Mouse (Mus musculus): ENCODE results near the gene Klhl23. TPM values are rescaled to one million over a fixed set of nuclear protein-coding genes. Genes with fewer than 3 reads are reported as not detected.

The Klhl23 gene
- polyA plus RNA-seq, 1 experiment = 40.5 TPM

DNA sequence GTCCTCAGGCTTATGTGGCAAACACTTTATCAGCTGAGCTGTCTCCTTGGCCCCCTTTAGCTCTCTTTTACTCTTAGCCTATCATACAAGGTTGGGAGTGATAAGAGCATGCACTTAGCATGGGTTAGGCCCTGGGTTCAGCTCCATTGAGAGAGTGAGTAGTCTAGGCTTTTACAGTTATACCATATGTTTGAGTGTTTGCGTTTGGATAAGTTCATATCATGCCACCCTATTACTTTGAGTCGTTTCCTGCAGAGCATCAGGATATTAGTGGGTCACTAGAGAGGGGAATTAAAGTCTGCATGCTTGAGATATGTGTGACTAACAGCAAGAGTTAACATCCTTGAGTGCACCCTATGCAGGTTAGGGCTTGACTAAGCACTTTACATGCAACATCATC lies 7.9 kb downstream of the Klhl23 start:
- no peak for DNase-seq (ENCODE audit: low spot score)

DNA sequence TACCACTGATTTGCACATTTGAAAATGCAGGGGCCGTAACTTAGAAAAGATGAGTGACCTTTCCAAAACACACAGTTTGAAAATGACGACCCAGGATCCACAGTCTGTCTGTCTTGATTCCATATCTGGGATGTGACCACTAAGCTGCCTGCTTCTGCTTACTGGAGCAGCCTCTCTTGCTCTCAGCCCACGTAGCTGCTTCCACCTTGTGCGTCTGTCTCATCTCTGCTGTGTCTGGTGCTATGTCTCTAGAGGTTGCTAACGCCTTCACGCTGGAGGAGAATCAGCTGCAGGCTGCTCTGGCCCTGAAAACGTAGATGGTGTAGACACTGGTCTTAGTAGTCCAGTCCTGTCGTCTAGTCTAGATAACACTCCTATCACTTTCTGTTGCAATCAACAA lies 8.4 kb downstream of the Klhl23 start:
- DNase-seq (ENCODE audit: low spot score) = no peak

DNA sequence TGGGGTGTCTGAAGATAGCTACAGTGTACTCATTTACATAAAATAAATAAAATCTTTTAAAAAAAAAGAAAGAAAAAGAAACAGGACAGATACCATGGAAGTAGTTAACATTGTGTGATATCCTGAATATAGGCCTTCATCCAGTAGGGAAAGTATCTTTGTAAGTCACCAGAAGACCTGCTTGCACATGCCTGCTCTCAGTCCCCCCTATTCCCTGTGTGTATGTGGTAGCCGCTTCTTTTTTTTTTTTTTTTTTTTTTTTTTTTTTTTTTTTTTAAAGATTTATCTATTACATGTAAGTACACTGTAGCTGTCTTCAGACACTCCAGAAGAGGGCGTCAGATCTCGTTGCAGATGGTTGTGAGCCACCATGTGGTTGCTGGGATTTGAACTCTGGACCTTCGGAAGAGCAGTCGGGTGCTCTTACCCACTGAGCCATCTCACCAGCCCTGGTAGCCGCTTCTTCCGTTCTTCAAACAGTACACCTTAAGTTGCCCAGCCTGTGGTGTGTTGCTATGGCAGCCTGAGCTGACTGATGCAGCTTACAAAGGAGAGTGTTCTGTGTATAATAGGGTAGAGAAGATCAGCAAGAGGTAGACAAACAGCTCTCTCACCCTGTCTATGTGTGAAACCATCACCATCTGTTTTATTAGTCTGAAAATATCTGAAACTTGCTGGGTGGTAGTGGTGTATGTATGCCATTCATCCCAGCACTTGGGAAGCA lies 15.7 kb downstream of the Klhl23 start:
- no peak for DNase-seq (ENCODE audit: low spot score)

DNA sequence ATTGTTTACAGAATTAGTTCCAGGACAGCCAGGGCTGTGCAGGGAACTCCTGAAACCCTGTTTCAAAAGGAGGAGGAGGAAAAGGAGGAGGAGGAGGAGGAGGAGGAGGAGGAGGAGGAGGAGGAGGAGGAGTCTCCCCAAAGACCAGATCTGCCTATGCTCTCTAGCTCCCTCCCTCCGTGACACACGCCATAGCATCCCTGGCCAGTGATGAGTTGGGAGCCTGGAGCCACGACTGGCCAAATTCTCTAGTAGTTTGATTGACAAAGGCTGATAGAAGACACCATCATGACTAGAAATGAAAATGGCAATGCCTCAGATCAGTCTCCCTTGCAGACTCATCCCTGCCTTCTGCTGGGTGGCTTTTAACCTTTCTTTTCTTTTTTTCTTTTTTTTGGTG lies 16.3 kb downstream of the Klhl23 start:
- no peak for DNase-seq (ENCODE audit: low spot score)

DNA sequence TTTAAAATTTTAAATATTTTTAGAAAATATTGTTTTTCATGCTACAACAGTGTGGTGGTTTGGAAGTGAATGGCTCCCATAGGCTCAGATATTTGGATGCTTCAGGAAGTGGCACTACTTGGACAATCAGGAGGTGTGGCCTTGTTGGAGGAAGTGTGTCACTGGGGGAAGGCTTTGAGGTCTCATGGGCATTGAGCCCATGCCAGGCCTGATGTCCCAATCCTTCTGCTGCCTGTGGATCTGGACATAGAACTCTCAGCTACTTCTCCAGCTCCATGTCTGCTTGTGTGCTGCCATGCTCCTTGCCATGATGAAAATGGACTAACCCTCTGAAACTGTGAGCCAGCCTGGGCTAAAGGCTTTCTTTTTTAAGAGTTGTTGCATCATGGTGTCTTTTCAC lies 17.0 kb downstream of the Klhl23 start:
- DNase-seq (ENCODE audit: low spot score) = no peak

DNA sequence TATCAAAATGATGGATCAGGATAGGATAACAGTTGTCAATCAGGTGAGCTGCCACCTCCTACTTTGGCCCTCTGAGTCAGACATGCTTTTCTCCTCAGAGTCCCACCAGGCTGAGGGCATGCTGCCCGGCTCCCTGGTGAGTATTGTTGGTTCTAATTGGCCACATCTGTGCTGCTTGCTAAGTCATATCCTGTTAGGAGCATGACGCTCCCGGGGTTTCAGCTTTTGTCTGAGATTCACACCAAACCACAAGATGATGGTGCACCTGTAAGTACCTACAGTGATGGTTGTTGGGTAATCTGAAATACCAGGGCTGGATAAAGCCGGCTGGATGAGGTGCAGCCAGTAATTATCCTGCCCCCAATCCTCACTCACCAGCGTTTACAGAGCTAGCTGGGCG lies 18.5 kb downstream of the Klhl23 start:
- DNase-seq (ENCODE audit: low spot score) = no peak

DNA sequence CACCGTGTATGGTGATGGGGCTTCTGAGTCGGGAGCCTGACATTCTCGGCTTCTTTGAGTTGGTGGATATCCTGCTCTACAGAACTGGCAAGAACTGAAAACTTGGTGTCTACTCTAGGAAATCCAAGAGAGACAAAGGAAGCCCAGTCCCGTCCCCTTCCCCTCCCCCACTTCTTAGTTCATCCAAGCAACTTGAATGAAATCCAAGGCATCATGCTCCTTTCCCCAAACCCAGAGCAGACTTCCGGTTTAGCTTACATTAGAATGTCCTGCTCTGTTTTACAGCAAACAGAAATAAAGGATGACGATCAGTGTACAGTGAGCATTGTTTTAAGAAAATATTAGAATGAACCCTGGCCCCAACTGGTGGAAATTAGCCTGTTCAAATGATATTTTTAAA lies 27.5 kb downstream of the Klhl23 start:
- no peak for DNase-seq (ENCODE audit: low spot score)

DNA sequence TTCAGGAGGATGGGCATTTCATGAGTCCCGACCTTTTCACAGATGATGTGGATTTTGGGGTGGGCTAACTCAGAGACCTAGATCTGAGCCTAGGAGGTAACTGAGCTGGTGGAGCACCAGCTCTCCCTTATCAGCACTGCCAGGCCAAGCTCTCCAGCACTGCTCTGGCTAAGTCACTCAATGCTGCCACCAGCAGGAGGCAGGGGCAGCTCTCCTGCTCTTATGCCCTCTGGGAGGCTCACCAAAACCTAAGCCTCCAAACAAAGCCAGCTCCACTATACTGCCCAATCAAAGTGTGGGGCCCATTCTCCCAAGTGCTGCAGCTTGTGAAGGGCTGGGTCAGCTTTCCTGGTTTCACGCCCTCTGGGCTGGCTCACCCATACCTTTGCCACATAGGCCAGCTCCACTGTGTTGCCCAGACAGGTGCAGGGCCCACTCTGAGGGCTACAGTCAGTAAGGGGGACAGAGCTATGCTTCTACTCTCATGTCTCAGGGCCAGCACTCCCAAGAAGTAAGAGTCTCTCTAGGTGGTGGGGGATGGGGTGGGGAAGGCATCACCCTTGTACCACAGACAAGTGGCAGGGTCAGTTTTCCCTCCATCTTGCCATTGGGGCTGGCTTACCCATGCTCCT lies 29.8 kb downstream of the Klhl23 start:
- DNase-seq (ENCODE audit: low spot score) = no peak

DNA sequence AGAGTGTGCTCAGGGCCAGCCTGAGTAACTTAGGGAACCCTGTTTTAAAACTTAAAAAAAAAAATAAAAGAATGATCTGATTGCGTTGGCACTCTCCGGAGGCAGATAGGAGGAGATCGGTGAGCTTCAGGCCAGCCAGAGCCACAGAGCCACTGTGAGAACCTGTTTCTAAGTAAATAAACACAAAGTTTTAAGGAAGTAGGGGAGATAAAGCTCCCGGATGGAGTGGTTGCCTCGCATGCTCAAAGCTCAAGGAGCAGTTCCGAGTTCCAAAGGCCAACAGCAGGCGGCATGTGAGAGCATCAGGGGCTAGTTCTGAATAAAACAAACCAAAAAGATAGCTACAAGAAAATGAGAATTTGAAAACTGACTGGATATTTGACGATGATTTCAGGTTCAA lies 34.6 kb downstream of the Klhl23 start:
- no peak for DNase-seq (ENCODE audit: low spot score)

DNA sequence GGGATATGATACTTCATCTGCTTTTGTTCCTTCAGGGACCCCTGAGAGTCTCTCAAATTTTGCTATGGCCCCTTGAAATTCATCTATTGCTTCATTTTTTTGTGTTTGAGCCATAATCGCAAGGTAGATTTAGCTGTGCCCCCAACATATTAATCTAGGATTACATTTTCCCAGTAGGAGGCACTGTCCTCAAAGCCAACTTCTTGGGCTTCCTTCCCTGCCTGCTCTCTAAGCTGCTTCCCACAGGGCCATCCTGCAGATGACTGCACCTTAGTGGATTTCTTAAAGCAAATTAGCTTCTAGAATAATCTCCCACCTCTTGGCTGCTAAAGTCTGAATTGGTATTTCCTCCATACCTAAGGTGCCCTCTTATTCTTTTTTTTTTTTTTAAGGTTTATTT lies 36.1 kb downstream of the Klhl23 start:
- DNase-seq (ENCODE audit: low spot score) = no peak

DNA sequence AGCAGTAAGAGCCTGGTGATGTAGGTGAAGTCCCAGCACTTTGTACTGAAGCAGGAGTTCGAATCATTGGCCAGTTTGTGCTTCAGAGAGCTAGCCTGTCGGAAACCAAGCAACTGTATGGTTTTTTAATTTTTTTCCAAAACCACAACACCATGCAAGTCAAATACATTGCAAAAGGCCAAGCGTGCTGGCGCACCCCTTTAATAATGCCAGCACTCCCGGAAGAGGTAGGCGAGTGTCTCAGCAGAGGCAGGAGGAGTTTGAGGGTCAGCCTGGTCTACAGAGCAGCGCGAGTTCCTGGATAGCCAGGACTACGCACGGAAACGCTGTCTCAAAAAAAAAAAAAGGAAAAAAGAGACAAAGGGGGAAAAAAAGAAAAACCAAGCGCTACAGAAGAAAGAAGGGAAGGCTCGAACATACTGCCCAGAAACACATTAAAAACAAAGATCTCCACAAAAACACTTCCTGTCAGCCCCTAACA lies 39.3 kb downstream of the Klhl23 start:
- no peak for DNase-seq (ENCODE audit: low spot score)

DNA sequence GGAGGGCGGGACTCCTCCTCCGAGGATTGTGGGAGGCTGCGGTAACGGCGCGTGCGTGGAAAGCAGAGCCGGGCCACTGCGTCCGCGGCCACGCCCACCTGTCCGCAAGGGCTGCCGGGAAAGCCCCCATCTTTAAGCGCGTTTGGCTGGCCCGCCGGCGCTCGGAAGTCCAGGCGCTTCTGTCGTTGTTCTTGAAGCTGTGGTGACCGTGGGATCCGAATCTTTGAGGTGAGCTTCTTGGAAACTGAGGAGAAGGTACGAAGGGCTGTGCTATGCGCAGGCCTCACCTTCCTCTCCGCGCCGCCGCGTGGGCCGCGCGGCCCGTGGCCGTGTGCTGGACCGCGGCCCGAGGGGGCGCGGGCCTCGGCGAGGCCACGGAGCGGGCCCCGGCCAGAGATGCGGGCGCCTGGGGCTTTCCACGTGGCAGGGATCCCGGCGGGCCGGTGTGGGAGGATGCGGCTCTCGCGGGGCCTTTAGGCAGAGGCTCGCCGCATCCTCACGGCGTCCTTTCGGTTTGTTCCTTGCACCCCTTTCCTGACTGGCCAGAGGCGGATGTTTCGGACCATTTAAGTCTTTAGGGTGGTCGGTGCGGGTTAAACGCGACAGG lies 39.8 kb downstream of the Klhl23 start, which contains the start of gene Ssb:
TSS of gene Ssb (plus strand) at position 78 of the 607 bp plus-strand sequence.
- DNase-seq (ENCODE audit: low spot score) = peak; percentile 80

DNA sequence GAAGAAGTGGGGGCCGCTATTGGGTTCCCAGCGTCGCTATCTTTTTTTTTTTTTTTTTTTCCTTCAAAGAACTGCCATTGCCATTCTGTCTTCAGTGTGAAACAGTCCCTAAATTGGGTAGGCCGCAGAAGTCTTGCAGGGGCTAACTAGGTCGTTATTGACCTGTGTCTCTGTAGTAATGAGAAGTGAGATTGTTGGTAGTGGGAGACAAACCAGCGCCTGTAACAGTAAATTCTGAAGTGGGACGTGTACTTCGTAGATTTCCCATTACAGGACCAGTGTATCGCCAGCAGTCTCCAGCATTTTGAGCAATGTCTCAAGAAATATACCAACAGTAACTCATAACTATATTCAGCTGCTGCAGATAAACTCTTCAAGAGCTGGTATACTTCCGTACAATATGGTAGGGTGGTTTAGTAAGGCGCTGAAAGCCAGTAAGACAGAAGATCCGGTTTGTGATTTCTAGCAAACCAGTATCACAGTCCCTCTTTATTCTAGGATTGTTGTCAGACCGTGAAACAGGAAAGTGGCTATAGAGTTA lies 40.4 kb downstream of the Klhl23 start:
- no peak for DNase-seq (ENCODE audit: low spot score)

DNA sequence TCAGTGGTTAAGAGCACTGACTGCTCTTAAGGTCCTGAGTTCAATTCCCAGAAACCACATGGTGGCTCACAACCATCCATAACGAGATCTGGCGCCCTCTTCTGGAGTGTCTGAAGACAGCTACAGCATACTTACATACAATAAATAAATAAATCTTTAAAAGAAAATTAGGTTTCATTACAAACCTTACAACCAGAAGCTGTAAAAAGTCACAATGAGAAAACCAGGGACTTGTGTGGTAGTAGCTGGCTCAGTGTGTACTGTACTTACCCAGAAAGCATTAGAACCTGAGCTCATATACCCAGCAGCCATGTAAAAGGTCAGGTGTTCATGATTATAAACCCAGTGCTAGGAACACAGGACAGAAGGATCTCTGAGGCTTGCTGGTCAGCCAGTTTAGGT lies 62.2 kb downstream of the Klhl23 start:
- no peak for DNase-seq (ENCODE audit: low spot score)

DNA sequence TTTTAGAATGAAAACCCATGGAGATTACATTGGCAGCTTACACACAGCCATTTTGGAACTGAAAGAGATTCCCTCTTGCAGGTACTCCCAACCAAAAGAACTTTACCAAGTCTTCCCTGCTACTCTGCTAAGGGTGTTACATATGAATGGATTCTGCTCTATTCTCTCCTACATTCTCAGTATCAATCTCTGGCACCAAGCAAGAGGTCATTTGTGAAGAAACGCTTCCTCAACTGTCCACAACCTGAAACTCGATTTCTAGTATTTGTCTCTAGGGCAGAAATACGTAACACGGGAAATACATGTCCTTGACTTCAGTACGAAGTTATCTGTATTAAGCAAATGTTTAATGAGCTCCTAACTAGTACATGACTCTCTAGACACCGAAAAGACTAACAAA lies 62.8 kb downstream of the Klhl23 start:
- DNase-seq (ENCODE audit: low spot score) = no peak

DNA sequence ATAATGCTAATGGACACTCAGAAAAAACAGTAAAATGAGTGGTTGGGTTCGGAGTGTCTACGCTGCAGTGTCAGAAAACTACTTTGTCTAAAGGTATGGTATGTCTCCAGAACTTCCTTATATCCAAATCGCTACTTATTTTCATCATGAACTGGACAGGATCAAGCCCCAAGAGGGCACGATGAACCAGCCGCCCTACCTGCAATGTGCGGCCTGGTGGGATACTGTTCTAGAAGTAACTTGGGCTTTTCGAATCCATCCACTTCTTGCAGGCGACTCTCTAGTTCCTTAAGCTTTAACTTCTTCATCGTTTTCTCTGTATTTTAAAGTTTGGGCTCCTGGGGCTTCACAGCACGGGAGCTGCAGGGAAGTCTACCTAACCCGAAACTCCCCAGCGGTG lies 63.3 kb downstream of the Klhl23 start:
- no peak for DNase-seq (ENCODE audit: low spot score)

DNA sequence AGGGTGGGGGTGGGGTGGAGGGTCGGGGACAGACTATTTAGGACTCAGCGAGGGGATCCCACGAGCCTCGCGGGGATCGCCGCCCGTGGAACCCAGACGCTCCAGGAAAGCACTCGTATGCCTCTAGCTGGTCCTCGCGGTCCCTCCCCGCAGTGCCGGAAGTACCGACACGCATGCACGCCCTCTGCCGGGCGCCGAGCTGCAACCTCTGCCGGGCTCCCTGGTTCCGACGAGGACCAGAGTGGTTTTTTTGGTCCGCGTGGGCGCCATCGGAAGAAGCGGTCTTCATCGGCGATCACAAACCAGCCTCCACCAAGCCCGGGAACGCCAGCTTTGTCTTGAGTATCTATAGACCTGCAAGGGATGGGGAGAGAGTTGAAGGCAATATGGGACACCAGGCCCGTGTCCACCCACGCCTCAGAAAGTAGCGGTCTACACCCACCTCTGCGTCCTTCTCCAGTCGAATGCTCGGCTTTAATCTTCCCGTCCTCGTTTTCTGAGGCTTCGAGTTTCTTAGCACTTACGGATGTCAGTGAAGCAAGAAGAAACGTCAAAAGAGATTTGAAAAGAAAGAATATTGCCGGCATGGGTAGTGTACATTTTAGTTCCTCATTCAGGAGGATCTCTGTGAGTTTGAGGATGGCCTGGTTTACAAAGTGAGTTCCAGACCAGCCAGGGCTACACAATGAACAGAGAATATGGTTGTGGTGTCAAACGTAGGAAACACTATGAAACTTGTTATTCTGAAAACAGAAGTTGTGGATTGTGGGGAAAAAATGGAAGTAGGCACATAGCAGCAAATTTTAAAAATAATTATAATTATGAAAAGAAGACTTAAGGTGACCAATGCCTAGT lies 63.9 kb downstream of the Klhl23 start, which contains the start of gene Mettl5:
TSS of gene Mettl5 (minus strand) at position 165 of the 855 bp plus-strand sequence.
- DNase-seq (ENCODE audit: low spot score) = peak; percentile 83
